Mouse (Mus musculus): ENCODE data around the gene Klc1.

GRCm38 (mm10) chr12:111842565-111843433 lies 84.2 kb downstream of the Klc1 start:
- TF ChIP-seq CTCF (IDR thresholded peaks at IDR 0.05; ENCODE audit: control insufficient read depth, insufficient read depth, insufficient read length) (no peak), MYOG (IDR thresholded peaks at IDR 0.05; ENCODE audit: control insufficient read depth, extremely low read depth, insufficient read length) (no peak), USF1 (IDR thresholded peaks at IDR 0.05; ENCODE audit: low read depth) (no peak), MAX (IDR thresholded peaks at IDR 0.05) (no peak), CEBPB (IDR thresholded peaks at IDR 0.05; ENCODE audit: low read depth) (no peak), MYOD1 (IDR thresholded peaks at IDR 0.05; ENCODE audit: control insufficient read depth, insufficient read length, low read depth) (no peak), FOSL1 (IDR thresholded peaks at IDR 0.05; ENCODE audit: insufficient read depth, low read length, poor library complexity, severe bottlenecking) (no peak)
